Mouse (Mus musculus): ENCODE results near the gene Acap3. TPM values are rescaled to one million over a fixed set of nuclear protein-coding genes. Genes with fewer than 3 reads are reported as not detected.

Acap3 gene
- not detected for polyA plus RNA-seq (2014; fragmentation: Illumina TruSeq; extraction: RNeasy Lipid Tissue Mini Kit (QIAGEN cat#74804); ENCODE audit: low replicate concordance)

DNA sequence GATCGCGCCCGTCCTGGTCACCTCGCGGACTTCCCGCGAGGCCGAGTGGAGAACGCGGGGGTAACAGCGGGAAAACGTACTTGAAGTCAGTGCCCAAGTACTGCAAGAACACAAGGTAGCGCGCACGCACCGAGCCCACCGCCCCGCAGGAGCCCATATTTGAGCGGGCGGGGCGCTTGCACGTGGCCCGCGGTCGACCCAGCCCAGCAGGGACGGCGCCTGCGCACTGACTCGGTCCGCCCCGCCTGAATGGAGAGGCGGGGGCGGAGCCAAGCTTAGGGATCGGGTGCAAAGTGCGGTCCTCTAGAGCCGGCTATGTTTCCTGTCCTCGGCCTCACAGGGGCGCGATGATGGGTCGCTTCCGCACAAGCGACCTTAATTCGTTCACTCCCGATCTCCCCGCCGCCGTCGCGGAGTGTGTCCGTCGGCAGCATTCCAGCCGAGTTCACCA lies at the start of gene Acap3, which contains the start of gene Pusl1:
Gene Acap3 (plus strand): TSS at position 272 of the 451 bp plus-strand sequence.
Gene Pusl1 (minus strand): TSS at position 231 of the 451 bp plus-strand sequence.

GRCm38 (mm10) chr4:155846871-155847578 lies 44.6 kb upstream of the Acap3 start, which contains the start of gene Dvl1:
Gene Dvl1, plus strand, starts transcription at chr4:155847402.

GRCm38 (mm10) chr4:155863001-155863400 lies 28.6 kb upstream of the Acap3 start, which contains the start of gene Tas1r3:
Gene Tas1r3, minus strand, starts transcription at chr4:155863362.

DNA sequence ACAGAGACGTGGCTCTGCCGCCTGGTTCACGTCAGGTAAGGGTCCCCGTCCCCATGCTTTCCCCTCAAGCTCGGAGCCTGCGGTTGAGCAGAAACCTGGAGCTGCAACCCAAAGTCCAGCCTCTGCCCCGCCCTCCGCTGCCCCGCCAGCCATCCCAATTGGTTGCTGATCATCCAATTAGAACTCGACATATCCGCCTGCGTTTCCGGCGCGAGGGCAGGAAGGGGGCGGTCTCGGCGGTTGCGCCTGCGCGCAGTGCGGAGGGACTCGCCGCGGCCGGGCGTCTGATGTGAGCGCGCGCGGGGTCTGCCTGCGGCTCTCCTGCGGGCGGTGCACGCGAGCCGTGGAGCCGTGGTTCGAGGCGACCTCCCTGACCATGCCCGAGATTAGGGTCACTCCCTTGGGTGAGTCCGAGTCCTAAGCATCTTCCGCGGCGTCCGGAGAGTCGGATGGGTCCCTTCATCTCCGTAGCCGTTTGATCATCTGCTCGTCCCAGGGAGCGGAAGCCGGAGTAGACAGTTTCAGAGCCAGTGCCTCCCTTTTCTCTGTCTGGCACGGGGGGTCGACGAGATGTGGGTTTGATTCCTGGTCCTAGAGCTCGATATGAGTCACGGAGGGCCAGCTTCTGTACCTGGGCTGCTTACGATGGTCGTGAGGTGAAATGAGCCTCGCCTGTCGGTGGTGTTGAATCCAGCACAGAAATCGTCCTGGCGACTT lies 22.1 kb upstream of the Acap3 start, which contains the start of the genes Cptp and Ints11:
Gene Cptp (minus strand): TSS at position 124 of the 717 bp plus-strand sequence.
Gene Ints11 (plus strand): TSS at position 230 of the 717 bp plus-strand sequence.

GRCm38 (mm10) chr4:155943534-155944249 lies 52.1 kb downstream of the Acap3 start, which contains the start of gene Ube2j2:
Gene Ube2j2, plus strand, starts transcription at chr4:155943831.

Other genes with a start within 250 kb of the Acap3 start
- gene Gm10563, start 246.4 kb upstream of the Acap3 start, polyA plus RNA-seq (2014; fragmentation: Illumina TruSeq; extraction: RNeasy Lipid Tissue Mini Kit (QIAGEN cat#74804); ENCODE audit: low replicate concordance): not detected
- gene Mmp23, start 238.4 kb upstream of the Acap3 start, polyA plus RNA-seq (2014; fragmentation: Illumina TruSeq; extraction: RNeasy Lipid Tissue Mini Kit (QIAGEN cat#74804); ENCODE audit: low replicate concordance): 0.45 TPM
- gene Mib2, start 222.6 kb upstream of the Acap3 start, polyA plus RNA-seq (2014; fragmentation: Illumina TruSeq; extraction: RNeasy Lipid Tissue Mini Kit (QIAGEN cat#74804); ENCODE audit: low replicate concordance): 0.71 TPM
- gene Fndc10, start 197.5 kb upstream of the Acap3 start, polyA plus RNA-seq (2014; fragmentation: Illumina TruSeq; extraction: RNeasy Lipid Tissue Mini Kit (QIAGEN cat#74804); ENCODE audit: low replicate concordance): not detected
- gene Ssu72, start 187.0 kb upstream of the Acap3 start, polyA plus RNA-seq (2014; fragmentation: Illumina TruSeq; extraction: RNeasy Lipid Tissue Mini Kit (QIAGEN cat#74804); ENCODE audit: low replicate concordance): 77.1 TPM
- not detected for gene Tmem240, start 157.0 kb upstream of the Acap3 start, polyA plus RNA-seq (2014; fragmentation: Illumina TruSeq; extraction: RNeasy Lipid Tissue Mini Kit (QIAGEN cat#74804); ENCODE audit: low replicate concordance)
- gene Atad3a, start 130.7 kb upstream of the Acap3 start, polyA plus RNA-seq (2014; fragmentation: Illumina TruSeq; extraction: RNeasy Lipid Tissue Mini Kit (QIAGEN cat#74804); ENCODE audit: low replicate concordance): 3.7 TPM
- 4.6 TPM for gene Vwa1, start 117.1 kb upstream of the Acap3 start, polyA plus RNA-seq (2014; fragmentation: Illumina TruSeq; extraction: RNeasy Lipid Tissue Mini Kit (QIAGEN cat#74804); ENCODE audit: low replicate concordance)
- gene Tmem88b, start 105.9 kb upstream of the Acap3 start, polyA plus RNA-seq (2014; fragmentation: Illumina TruSeq; extraction: RNeasy Lipid Tissue Mini Kit (QIAGEN cat#74804); ENCODE audit: low replicate concordance): 6.6 TPM
- gene Ankrd65, start 101.4 kb upstream of the Acap3 start, polyA plus RNA-seq (2014; fragmentation: Illumina TruSeq; extraction: RNeasy Lipid Tissue Mini Kit (QIAGEN cat#74804); ENCODE audit: low replicate concordance): not detected
- gene Mrpl20, start 88.9 kb upstream of the Acap3 start, polyA plus RNA-seq (2014; fragmentation: Illumina TruSeq; extraction: RNeasy Lipid Tissue Mini Kit (QIAGEN cat#74804); ENCODE audit: low replicate concordance): 36.0 TPM
- gene Ccnl2, start 79.3 kb upstream of the Acap3 start, polyA plus RNA-seq (2014; fragmentation: Illumina TruSeq; extraction: RNeasy Lipid Tissue Mini Kit (QIAGEN cat#74804); ENCODE audit: low replicate concordance): 101 TPM
- 2.4 TPM for gene Aurkaip1, start 60.5 kb upstream of the Acap3 start, polyA plus RNA-seq (2014; fragmentation: Illumina TruSeq; extraction: RNeasy Lipid Tissue Mini Kit (QIAGEN cat#74804); ENCODE audit: low replicate concordance)
- gene Mxra8, start 52.1 kb upstream of the Acap3 start, polyA plus RNA-seq (2014; fragmentation: Illumina TruSeq; extraction: RNeasy Lipid Tissue Mini Kit (QIAGEN cat#74804); ENCODE audit: low replicate concordance): 22.8 TPM
- 2.0 TPM for gene Dvl1, start 44.4 kb upstream of the Acap3 start, polyA plus RNA-seq (2014; fragmentation: Illumina TruSeq; extraction: RNeasy Lipid Tissue Mini Kit (QIAGEN cat#74804); ENCODE audit: low replicate concordance)
- gene Tas1r3, start 28.5 kb upstream of the Acap3 start, polyA plus RNA-seq (2014; fragmentation: Illumina TruSeq; extraction: RNeasy Lipid Tissue Mini Kit (QIAGEN cat#74804); ENCODE audit: low replicate concordance): not detected
- gene Cptp, start 22.4 kb upstream of the Acap3 start, polyA plus RNA-seq (2014; fragmentation: Illumina TruSeq; extraction: RNeasy Lipid Tissue Mini Kit (QIAGEN cat#74804); ENCODE audit: low replicate concordance): 10.8 TPM
- 1.2 TPM for gene Ints11, start 22.3 kb upstream of the Acap3 start, polyA plus RNA-seq (2014; fragmentation: Illumina TruSeq; extraction: RNeasy Lipid Tissue Mini Kit (QIAGEN cat#74804); ENCODE audit: low replicate concordance)
- 0.59 TPM for gene Pusl1, start within 50 bp of the Acap3 start, polyA plus RNA-seq (2014; fragmentation: Illumina TruSeq; extraction: RNeasy Lipid Tissue Mini Kit (QIAGEN cat#74804); ENCODE audit: low replicate concordance)
- gene Ube2j2, start 52.0 kb downstream of the Acap3 start, polyA plus RNA-seq (2014; fragmentation: Illumina TruSeq; extraction: RNeasy Lipid Tissue Mini Kit (QIAGEN cat#74804); ENCODE audit: low replicate concordance): 143 TPM
- gene C1qtnf12, start 70.5 kb downstream of the Acap3 start, polyA plus RNA-seq (2014; fragmentation: Illumina TruSeq; extraction: RNeasy Lipid Tissue Mini Kit (QIAGEN cat#74804); ENCODE audit: low replicate concordance): 15.7 TPM
- 3.5 TPM for gene B3galt6, start 100.8 kb downstream of the Acap3 start, polyA plus RNA-seq (2014; fragmentation: Illumina TruSeq; extraction: RNeasy Lipid Tissue Mini Kit (QIAGEN cat#74804); ENCODE audit: low replicate concordance)
- gene Sdf4, start 101.0 kb downstream of the Acap3 start, polyA plus RNA-seq (2014; fragmentation: Illumina TruSeq; extraction: RNeasy Lipid Tissue Mini Kit (QIAGEN cat#74804); ENCODE audit: low replicate concordance): 126 TPM
- gene Tnfrsf4, start 122.0 kb downstream of the Acap3 start, polyA plus RNA-seq (2014; fragmentation: Illumina TruSeq; extraction: RNeasy Lipid Tissue Mini Kit (QIAGEN cat#74804); ENCODE audit: low replicate concordance): not detected
- not detected for gene Tnfrsf18, start 134.3 kb downstream of the Acap3 start, polyA plus RNA-seq (2014; fragmentation: Illumina TruSeq; extraction: RNeasy Lipid Tissue Mini Kit (QIAGEN cat#74804); ENCODE audit: low replicate concordance)
- 0.59 TPM for gene Ttll10, start 167.6 kb downstream of the Acap3 start, polyA plus RNA-seq (2014; fragmentation: Illumina TruSeq; extraction: RNeasy Lipid Tissue Mini Kit (QIAGEN cat#74804); ENCODE audit: low replicate concordance)
- gene 9430015G10Rik, start 218.2 kb downstream of the Acap3 start, polyA plus RNA-seq (2014; fragmentation: Illumina TruSeq; extraction: RNeasy Lipid Tissue Mini Kit (QIAGEN cat#74804); ENCODE audit: low replicate concordance): 1.2 TPM
- gene Rnf223, start 238.7 kb downstream of the Acap3 start, polyA plus RNA-seq (2014; fragmentation: Illumina TruSeq; extraction: RNeasy Lipid Tissue Mini Kit (QIAGEN cat#74804); ENCODE audit: low replicate concordance): not detected

All from small intestine, adult 10 weeks (tissue).